Mouse (Mus musculus): ENCODE measurements around the gene Gm45623. TPM values are rescaled to one million over a fixed set of nuclear protein-coding genes. Genes with fewer than 3 reads are reported as not detected.

Gene Gm45623
- polyA plus RNA-seq, 1 experiment from 2014 or later = not detected

DNA sequence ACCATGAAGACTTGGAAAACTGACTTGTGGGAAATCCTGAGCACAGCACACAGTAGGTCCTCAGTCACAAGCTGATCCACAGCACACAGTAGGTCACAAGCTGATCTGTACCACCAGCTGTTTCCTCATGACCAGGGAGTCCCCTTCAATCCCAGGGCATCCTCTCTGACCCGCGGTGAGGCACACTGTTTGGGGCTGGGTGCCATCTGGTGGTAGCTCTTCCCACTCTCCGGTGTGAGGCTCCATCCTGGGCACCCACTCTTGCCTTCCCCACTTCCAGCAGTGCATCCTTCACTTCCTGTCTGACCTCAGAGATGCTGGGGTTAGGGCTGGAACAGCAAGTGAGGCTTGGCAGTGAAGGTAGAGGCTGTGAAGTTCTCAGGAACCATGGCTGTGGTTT lies 19.0 kb upstream of the Gm45623 start:
- no peak for ATAC-seq (ENCODE audit: insufficient number of reproducible peaks, insufficient read depth, low FRiP score, low TSS enrichment, low read depth)
- 58% methylated on average over 3 of the region's 3 CpGs for WGBS
- Histone ChIP-seq H3K27me3 (no peaks in the 10 kb centered on the region), H3K4me1 (replicated peaks) (peaks cover 33% of the 10 kb centered on the region), H3K4me2 (no peak overlapping the region), H3K4me3 (replicated peaks) (no peak overlapping the region), H3K27ac (no peak overlapping the region), H3K9me3 (no peaks in the 10 kb centered on the region; the same call in 1 of the 2 replicates), H3K9ac (replicated peaks) (no peak overlapping the region), H3K36me3 (no peaks in the 10 kb centered on the region)

DNA sequence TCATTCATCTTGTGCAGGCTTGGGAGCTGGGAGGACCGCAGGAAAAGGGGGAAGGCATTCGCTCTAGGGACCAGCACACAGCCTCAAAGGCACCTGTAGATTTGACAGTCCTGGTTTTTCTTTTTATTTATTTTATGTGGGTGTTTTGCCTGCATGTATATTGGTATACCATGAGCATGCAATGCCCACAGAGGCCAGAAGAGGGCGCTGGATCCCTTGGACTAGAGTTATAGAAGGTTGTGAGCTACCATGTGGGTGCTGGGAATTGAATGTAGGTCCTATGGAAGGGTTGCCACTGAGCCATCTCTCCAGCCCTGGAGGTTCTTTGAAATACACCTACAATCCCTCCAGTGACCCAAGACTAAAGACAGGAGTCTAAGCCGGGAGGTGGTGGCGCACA lies 17.2 kb upstream of the Gm45623 start:
- ATAC-seq (ENCODE audit: insufficient number of reproducible peaks, insufficient read depth, low FRiP score, low TSS enrichment, low read depth) = no peak
- no peak overlapping the region for H3K4me2 ChIP-seq
- no peaks in the 10 kb centered on the region; the same call in 1 of the 2 replicates for H3K9me3 ChIP-seq
- H3K27me3 ChIP-seq = no peaks in the 10 kb centered on the region
- no peak overlapping the region for H3K4me3 ChIP-seq (replicated peaks)
- no peak overlapping the region for H3K27ac ChIP-seq
- no peak overlapping the region for H3K9ac ChIP-seq (replicated peaks)
- no peaks in the 10 kb centered on the region for H3K36me3 ChIP-seq
- 66% methylated on average over 5 of the region's 5 CpGs for WGBS
- H3K4me1 ChIP-seq (replicated peaks) = peaks cover 38% of the 10 kb centered on the region

DNA sequence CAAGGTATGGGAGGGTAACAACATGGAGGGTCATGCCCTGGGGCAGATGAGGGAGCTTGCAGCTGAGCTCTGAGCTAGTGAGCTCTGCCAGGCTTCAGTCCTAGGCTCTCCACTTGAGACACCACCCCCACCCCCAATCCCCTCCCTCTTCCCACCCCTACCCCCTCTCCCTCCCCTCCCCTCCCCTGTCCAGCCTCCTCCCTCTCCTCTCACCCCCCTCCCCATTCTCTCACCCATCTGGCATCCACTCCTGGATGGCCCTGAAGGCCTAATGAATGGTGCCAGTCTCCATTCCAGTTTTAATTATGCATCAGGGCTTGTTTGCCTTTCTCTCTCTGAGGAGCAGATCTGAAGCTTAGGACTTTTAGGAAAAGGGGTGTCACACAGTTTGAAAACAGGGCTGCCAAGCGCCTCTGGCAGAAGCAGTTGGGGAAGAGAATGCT lies 16.5 kb upstream of the Gm45623 start:
- Histone ChIP-seq H3K9ac (replicated peaks) (no peak overlapping the region), H3K36me3 (no peaks in the 10 kb centered on the region), H3K4me3 (replicated peaks) (no peak overlapping the region), H3K27me3 (no peaks in the 10 kb centered on the region; the same call in 1 of the 2 replicates), H3K4me2 (no peak overlapping the region), H3K4me1 (replicated peaks) (peaks cover 45% of the 10 kb centered on the region), H3K27ac (no peak overlapping the region), H3K9me3 (no peaks in the 10 kb centered on the region; the same call in 1 of the 2 replicates)
- ATAC-seq (ENCODE audit: insufficient number of reproducible peaks, insufficient read depth, low FRiP score, low TSS enrichment, low read depth) = no peak
- WGBS = 47% methylated on average over 1 of the region's 1 CpGs

DNA sequence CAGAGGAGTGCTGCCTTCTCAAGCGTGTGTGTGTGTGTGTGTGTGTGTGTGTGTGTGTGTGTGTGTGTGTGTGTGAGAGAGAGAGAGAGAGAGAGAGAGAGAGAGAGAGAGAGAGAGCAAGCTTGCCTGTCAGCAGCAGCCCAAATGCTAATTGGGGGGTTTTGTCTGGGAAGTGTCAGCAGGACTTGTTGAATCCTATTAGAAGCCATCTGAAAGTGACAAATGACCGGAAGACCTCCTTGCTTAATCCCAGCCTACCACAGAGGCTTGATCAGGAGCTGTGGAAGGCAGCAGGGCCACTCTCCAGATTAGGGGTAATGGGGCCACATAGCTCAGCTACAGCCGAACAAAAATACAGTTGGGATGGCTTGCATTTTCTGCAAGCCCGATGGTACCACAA lies 15.8 kb upstream of the Gm45623 start:
- no peak for ATAC-seq (ENCODE audit: insufficient number of reproducible peaks, insufficient read depth, low FRiP score, low TSS enrichment, low read depth)
- Histone ChIP-seq H3K27me3 (no peaks in the 10 kb centered on the region; the same call in 1 of the 2 replicates), H3K36me3 (no peaks in the 10 kb centered on the region), H3K4me1 (replicated peaks) (peaks cover 42% of the 10 kb centered on the region), H3K4me2 (no peak overlapping the region), H3K9me3 (no peaks in the 10 kb centered on the region; the same call in 1 of the 2 replicates), H3K9ac (replicated peaks) (no peak overlapping the region), H3K27ac (no peak overlapping the region), H3K4me3 (replicated peaks) (no peak overlapping the region)
- 21% methylated on average over 4 of the region's 4 CpGs for WGBS

GRCm38 (mm10) chr13:56766211-56766610 lies 12.6 kb upstream of the Gm45623 start:
- peaks cover 44% of the 10 kb centered on the region for H3K4me1 ChIP-seq (replicated peaks)
- no peaks in the 10 kb centered on the region; the same call in 1 of the 2 replicates for H3K9me3 ChIP-seq
- H3K4me2 ChIP-seq = no peak overlapping the region
- no peaks in the 10 kb centered on the region for H3K36me3 ChIP-seq
- no peak overlapping the region for H3K4me3 ChIP-seq (replicated peaks)
- no peak overlapping the region for H3K9ac ChIP-seq (replicated peaks)
- H3K27ac ChIP-seq = no peak overlapping the region
- WGBS = 27% methylated on average over 5 of the region's 5 CpGs
- no peak for ATAC-seq (ENCODE audit: insufficient number of reproducible peaks, insufficient read depth, low FRiP score, low TSS enrichment, low read depth)
- H3K27me3 ChIP-seq = peaks cover 21% of the 10 kb centered on the region

DNA sequence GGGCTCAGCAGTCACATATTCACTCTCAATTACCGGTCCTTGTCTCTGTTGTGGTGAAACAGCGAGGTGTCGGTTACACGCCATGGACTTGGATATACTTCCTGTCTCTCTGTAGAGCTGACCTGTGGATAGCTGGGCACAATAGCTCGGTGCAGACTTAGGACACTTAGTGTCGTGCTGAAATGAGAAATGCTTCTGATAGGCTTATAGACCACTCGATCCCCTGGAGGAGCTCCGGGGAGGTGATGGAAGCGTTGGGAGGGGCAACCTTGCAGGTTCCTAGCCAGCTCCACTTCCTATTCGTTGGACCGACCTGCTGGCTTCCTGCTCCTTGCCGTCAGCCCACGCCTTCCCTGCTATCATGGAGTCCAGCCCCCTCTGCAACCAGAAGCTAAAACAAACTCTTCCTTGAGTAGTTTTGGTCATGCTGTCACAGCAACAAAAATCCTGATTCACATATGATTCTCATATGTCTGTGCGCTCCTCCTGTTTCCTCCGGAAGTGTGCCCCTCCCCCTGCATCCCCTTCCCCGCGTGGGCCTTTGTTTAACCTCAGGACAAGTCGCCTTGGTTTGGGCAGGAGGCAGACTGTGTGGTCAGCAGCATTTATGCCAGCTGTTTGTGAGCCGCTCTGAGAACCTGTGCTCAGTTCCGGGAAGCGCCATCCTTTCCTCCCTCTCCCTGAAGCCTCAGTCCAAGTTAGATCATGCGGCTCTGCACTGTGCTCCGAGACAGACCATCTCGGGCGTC lies 11.8 kb upstream of the Gm45623 start:
- peaks cover 45% of the 10 kb centered on the region for H3K4me1 ChIP-seq (replicated peaks)
- H3K27me3 ChIP-seq = peaks cover 28% of the 10 kb centered on the region
- H3K36me3 ChIP-seq = no peaks in the 10 kb centered on the region
- H3K9ac ChIP-seq (replicated peaks) = 0 out of 2 replicates have a peak overlapping the region, but pooled peaks have one; percentile 27
- no peak for ATAC-seq (ENCODE audit: insufficient number of reproducible peaks, insufficient read depth, low FRiP score, low TSS enrichment, low read depth)
- peak overlapping the region; percentile 19 for H3K4me2 ChIP-seq
- H3K4me3 ChIP-seq (replicated peaks) = no peak overlapping the region
- no peaks in the 10 kb centered on the region; the same call in 1 of the 2 replicates for H3K9me3 ChIP-seq
- H3K27ac ChIP-seq = no peak overlapping the region; the same call in 1 of the 2 replicates
- WGBS = 46% methylated on average over 25 of the region's 25 CpGs

- Histone ChIP-seq H3K27me3 (peaks cover 31% of the 10 kb centered on the region), H3K27ac (no peak overlapping the region), H3K4me1 (replicated peaks) (peaks cover 42% of the 10 kb centered on the region), H3K9ac (replicated peaks) (no peak overlapping the region), H3K36me3 (no peaks in the 10 kb centered on the region), H3K4me2 (no peak overlapping the region), H3K4me3 (replicated peaks) (no peak overlapping the region), H3K9me3 (no peaks in the 10 kb centered on the region)
- 36% methylated on average over 13 of the region's 13 CpGs for WGBS
- no peak for ATAC-seq (ENCODE audit: insufficient number of reproducible peaks, insufficient read depth, low FRiP score, low TSS enrichment, low read depth)
Observed at GRCm38 (mm10) chr13:56762446-56763229, 9.0 kb upstream of the Gm45623 start.

DNA sequence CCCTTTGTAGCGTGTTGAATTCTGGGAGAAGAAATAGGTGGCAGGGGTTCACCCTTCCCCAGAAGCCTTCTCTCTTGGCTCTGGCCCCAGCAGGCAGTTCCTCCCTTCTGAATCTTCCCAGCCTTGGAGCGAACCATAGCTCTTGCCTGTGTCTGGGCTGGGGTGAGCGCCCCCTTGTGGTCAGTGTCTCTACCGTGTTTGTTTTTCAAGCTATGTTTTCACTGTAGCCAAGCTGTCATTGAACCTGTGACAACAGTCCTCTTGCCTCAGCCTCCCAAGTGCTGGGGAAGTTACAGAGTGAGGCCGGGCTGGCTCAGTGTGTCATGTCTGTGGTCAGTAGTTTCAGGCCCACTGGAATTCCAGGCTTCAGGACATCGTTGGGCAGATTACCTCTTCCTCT lies 4.9 kb upstream of the Gm45623 start:
- Histone ChIP-seq H3K27ac (no peak overlapping the region), H3K9me3 (no peaks in the 10 kb centered on the region), H3K4me1 (replicated peaks) (peaks cover 36% of the 10 kb centered on the region), H3K4me2 (no peak overlapping the region), H3K36me3 (no peaks in the 10 kb centered on the region), H3K4me3 (replicated peaks) (no peak overlapping the region), H3K9ac (replicated peaks) (no peak overlapping the region), H3K27me3 (peaks cover 61% of the 10 kb centered on the region)
- 31% methylated on average over 6 of the region's 6 CpGs for WGBS
- ATAC-seq (ENCODE audit: insufficient number of reproducible peaks, insufficient read depth, low FRiP score, low TSS enrichment, low read depth) = no peak

DNA sequence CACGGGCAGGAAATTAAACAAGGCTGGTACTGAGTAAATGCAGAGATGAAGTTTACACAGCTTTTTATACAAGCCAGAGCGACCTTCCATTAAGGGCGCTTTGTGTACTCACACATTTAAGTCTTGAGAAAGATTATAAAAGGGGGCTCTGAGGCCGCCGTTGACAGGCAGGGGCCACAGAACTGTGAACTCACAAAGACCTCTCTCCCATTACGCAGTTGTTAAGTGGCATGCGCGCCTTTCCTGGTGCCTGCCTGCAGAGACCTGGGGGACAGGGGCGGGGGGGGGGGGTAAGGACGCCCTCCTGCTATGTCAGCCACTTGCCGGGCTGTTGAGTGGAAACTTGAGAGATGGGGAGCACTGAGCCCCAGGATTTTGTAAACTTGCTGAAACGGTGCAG lies 3.6 kb upstream of the Gm45623 start:
- Histone ChIP-seq H3K4me1 (replicated peaks) (peaks cover 43% of the 10 kb centered on the region), H3K9ac (replicated peaks) (no peak overlapping the region), H3K4me3 (replicated peaks) (no peak overlapping the region), H3K36me3 (no peaks in the 10 kb centered on the region), H3K27me3 (peaks cover 63% of the 10 kb centered on the region), H3K9me3 (no peaks in the 10 kb centered on the region), H3K4me2 (no peak overlapping the region), H3K27ac (0 out of 2 replicates have a peak overlapping the region, but pooled peaks have one; percentile 12)
- WGBS = 39% methylated on average over 12 of the region's 12 CpGs
- no peak for ATAC-seq (ENCODE audit: insufficient number of reproducible peaks, insufficient read depth, low FRiP score, low TSS enrichment, low read depth)

DNA sequence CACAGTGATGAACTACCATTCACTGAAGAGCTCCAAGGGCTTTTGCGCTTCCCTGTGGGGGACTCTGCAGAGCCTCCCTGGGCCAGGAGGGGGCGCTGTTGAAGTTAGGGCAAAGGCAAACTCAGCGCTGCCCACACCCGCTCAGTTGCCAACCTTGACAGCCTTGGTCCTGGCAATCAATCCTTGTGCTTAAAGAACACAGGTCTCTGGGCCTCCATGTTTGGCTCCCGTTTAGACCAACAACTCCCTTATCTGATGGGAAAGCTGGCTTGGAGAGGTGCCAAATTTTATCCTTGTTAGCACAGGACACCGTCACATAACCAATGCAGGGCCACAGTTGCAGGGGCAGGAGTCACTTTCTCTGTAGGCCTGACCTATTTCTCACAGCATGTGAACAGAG lies 2.2 kb upstream of the Gm45623 start:
- Histone ChIP-seq H3K4me3 (replicated peaks) (no peak overlapping the region), H3K4me2 (no peak overlapping the region), H3K9me3 (no peaks in the 10 kb centered on the region), H3K27ac (no peak overlapping the region), H3K27me3 (peaks cover 67% of the 10 kb centered on the region), H3K9ac (replicated peaks) (no peak overlapping the region), H3K36me3 (no peaks in the 10 kb centered on the region), H3K4me1 (replicated peaks) (peaks cover 39% of the 10 kb centered on the region)
- 61% methylated on average over 6 of the region's 6 CpGs for WGBS
- no peak for ATAC-seq (ENCODE audit: insufficient number of reproducible peaks, insufficient read depth, low FRiP score, low TSS enrichment, low read depth)

- no peak; the same call in 1 of the 2 replicates for ATAC-seq (ENCODE audit: insufficient number of reproducible peaks, insufficient read depth, low FRiP score, low TSS enrichment, low read depth)
- WGBS = under 1% methylated on average over 41 of the region's 41 CpGs
- peak overlapping the region; percentile 48 for H3K4me3 ChIP-seq (replicated peaks)
- H3K9me3 ChIP-seq = no peaks in the 10 kb centered on the region
- no peak overlapping the region for H3K27ac ChIP-seq
- H3K27me3 ChIP-seq = peaks cover 75% of the 10 kb centered on the region
- no peaks in the 10 kb centered on the region for H3K36me3 ChIP-seq
- peak overlapping the region; percentile 98 for H3K4me2 ChIP-seq
- peaks cover 32% of the 10 kb centered on the region for H3K4me1 ChIP-seq (replicated peaks)
- H3K9ac ChIP-seq (replicated peaks) = peak overlapping the region; percentile 56
Observed at GRCm38 (mm10) chr13:56752474-56753191, 994 bp downstream of the Gm45623 start.
